Mouse (Mus musculus): ENCODE measurements around the gene Ift88. TPM values are rescaled to one million over a fixed set of nuclear protein-coding genes. Genes with fewer than 3 reads are reported as not detected.

Gene Ift88
- total RNA-seq, 1 experiment from 2014 or later, result 11.2 TPM

Other genes starting within 250 kb of the Ift88 start
- gene Cryl1, start 25.5 kb upstream of the Ift88 start, total RNA-seq (2021), result 12.0 and 19.8 TPM in 2 replicates
- 1.9 and 3.7 TPM in 2 replicates for gene Il17d, start 100.7 kb downstream of the Ift88 start, total RNA-seq (2021)
- 26.8 and 28.6 TPM in 2 replicates for gene Eef1akmt1, start 147.6 kb downstream of the Ift88 start, total RNA-seq (2021)
- gene Xpo4, start 241.4 kb downstream of the Ift88 start, total RNA-seq (2021), result 42.9 and 48.4 TPM in 2 replicates